Mouse (Mus musculus): ENCODE data around the gene Lamtor2. TPM values are rescaled to one million over a fixed set of nuclear protein-coding genes. Genes with fewer than 3 reads are reported as not detected.
A peak's percentile ranks its signal among the peaks of the same experiment; 100 is the strongest.
"Not testable (repeated sequence)": the region's sequence is repeated elsewhere in the genome, so short reads cannot be mapped to it uniquely, and the experiment has no call there.

The Lamtor2 gene
- total and polyA plus RNA-seq, 3 experiments, result 125 to 188 TPM; not detected in 1

DNA sequence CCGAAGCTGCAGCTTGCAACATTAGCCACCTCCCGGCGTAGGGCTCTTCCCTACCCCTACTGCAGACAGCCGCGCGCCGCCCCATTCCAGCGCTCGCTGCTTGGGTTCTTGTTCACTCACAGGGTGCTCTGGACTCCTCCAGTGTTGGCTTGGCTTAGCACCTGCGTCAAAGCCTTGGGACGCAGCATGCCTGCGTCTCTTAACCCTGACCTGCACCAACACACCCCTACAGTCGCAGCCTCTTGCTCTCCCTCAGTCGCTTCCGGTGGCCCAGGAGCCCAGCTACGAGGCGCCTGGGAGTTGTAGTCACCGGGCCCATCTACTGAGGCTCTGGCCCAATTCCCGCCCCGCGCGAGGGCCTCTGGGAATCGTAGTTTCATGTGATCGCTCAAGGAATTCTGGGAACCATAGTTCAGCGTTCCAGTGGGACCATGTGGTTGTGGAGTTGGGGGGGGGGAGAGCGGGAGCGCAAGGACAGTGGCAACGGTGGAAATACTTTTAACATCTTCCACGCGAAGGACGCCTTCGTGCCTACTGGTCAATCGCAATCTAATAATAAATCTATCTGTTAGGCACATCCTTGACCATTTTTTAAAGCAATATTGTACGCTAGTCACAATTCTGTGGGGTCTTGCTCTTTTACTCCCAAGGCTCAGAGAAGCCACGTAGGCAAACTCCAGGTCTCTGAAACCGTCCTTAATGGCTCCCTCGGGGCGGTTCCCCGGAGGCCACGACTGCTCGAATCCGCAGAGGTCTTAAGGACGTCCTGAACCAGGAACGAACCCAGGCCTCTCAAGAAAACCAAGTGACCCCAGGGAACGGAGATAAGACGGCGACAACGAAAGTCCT, at the start of gene Lamtor2 (continued):
- TF ChIP-seq HCFC1 (IDR thresholded peaks at IDR 0.05; ENCODE audit: low read depth, low read length) (peak; percentile 99), ZC3H11A (IDR thresholded peaks at IDR 0.05; ENCODE audit: low read depth, low read length) (no peak), CTCF (IDR thresholded peaks at IDR 0.05 in 2 of 3, conservative IDR thresholded peaks at IDR 0.05 in 1 of 3; ENCODE audit: control insufficient read depth in 1 of 3, insufficient read depth in 1 of 3, low read depth in 2 of 3, low read length in 3 of 3, poor library complexity in 1 of 3, severe bottlenecking in 1 of 3) (no peak), MAZ (IDR thresholded peaks at IDR 0.05; ENCODE audit: low read depth, low read length) (peak; percentile 98), ELF1 (IDR thresholded peaks at IDR 0.05; ENCODE audit: low read depth, low read length) (peak; percentile 96)

DNA sequence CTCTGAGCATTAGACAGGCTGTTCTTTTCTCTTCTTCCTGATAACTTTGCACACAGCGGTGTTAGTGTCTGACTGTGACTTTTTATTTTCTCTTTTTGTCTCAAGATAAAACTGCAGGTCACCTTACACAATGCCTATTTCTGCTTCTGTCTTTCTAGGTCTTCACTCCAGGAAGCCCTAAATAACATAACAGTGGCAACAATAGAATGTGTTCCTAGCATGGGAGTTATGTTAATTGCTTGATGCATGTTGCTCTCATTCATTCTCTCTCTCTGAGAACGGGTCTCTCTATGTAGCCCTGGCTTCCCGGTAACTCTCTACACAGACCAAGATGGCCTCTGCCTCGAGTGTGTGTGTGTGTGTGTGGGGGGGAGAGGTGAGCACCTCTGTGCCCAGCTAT, 49.6 kb upstream of the Lamtor2 start:
- H3K9ac ChIP-seq (ENCODE audit: control insufficient read depth, low read depth, low read length, poor library complexity, severe bottlenecking), result no peak overlapping the region
- H3K4me3 ChIP-seq (ENCODE audit: control insufficient read depth in 1 of 2, insufficient read depth in 1 of 2, low read depth in 2 of 2, low read length in 2 of 2), result no peak overlapping the region
- TF ChIP-seq BHLHE40 (IDR thresholded peaks at IDR 0.05; ENCODE audit: borderline replicate concordance, low read depth, low read length) (no peak), ZC3H11A (IDR thresholded peaks at IDR 0.05; ENCODE audit: low read depth, low read length) (no peak), RCOR1 (IDR thresholded peaks at IDR 0.05; ENCODE audit: low read depth, low read length) (no peak), TCF12 (IDR thresholded peaks at IDR 0.05; ENCODE audit: low read depth, low read length) (no peak), KAT2A (conservative IDR thresholded peaks at IDR 0.05; ENCODE audit: low read depth, low read length) (no peak), ZKSCAN1 (IDR thresholded peaks at IDR 0.05; ENCODE audit: low read depth, low read length) (no peak), MAFK (IDR thresholded peaks at IDR 0.05; ENCODE audit: borderline replicate concordance, low read depth, low read length) (no peak)
- no peaks in the 10 kb centered on the region for H3K9me3 ChIP-seq (replicated peaks; ENCODE audit: insufficient read depth, low read length)
- H3K36me3 ChIP-seq (ENCODE audit: control insufficient read depth in 1 of 2, insufficient read depth in 2 of 2, low read length in 2 of 2), result peaks cover 0 to 7% of the 10 kb centered on the region in 2 experiments; a peak in 2 of 4 replicates
- H3K4me1 ChIP-seq (ENCODE audit: control insufficient read depth in 1 of 2, insufficient read depth in 2 of 2, low read length in 2 of 2), result peaks cover 2 to 12% of the 10 kb centered on the region in 2 experiments; a peak in 3 of 4 replicates
- no peak for DNase-seq (ENCODE audit: low read depth, low spot score)
- H3K27me3 ChIP-seq (ENCODE audit: control insufficient read depth in 1 of 2, insufficient read depth in 2 of 2, low read length in 2 of 2), result no peaks in the 10 kb centered on the region
- no peaks in the 10 kb centered on the region for H3K79me2 ChIP-seq (ENCODE audit: control insufficient read depth, insufficient read depth, low read length, poor library complexity)
- H3K27ac ChIP-seq (ENCODE audit: control insufficient read depth, low read depth, low read length), result no peak overlapping the region

DNA sequence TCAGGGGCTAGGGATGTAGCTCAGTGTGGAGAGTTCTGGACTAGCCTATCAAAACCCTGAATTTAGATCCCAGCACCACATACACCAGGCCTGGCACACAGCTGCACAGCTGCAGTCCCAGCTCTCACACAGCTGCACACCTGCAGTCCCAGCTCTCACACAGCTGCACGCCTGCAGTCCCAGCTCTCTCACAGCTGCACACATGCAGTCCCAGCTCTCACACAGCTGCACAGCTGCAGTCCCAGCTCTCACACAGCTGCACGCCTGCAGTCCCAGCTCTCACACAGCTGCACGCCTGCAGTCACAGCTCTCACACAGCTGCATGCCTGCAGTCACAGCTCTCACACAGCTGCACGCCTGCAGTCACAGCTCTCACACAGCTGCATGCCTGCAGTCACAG, 43.7 kb upstream of the Lamtor2 start:
- not testable (repeated sequence) for H3K4me3 ChIP-seq (ENCODE audit: control insufficient read depth in 1 of 2, insufficient read depth in 1 of 2, low read depth in 2 of 2, low read length in 2 of 2); H3K27ac ChIP-seq (ENCODE audit: control insufficient read depth, low read depth, low read length); H3K9ac ChIP-seq (ENCODE audit: control insufficient read depth, low read depth, low read length, poor library complexity, severe bottlenecking); H3K36me3 ChIP-seq (ENCODE audit: control insufficient read depth in 1 of 2, insufficient read depth in 2 of 2, low read length in 2 of 2); DNase-seq (ENCODE audit: low read depth, low spot score); H3K9me3 ChIP-seq (replicated peaks; ENCODE audit: insufficient read depth, low read length); H3K27me3 ChIP-seq (ENCODE audit: control insufficient read depth in 1 of 2, insufficient read depth in 2 of 2, low read length in 2 of 2); H3K79me2 ChIP-seq (ENCODE audit: control insufficient read depth, insufficient read depth, low read length, poor library complexity)
- peaks cover 0 to 19% of the 10 kb centered on the region in 2 experiments; a peak in 2 of 4 replicates for H3K4me1 ChIP-seq (ENCODE audit: control insufficient read depth in 1 of 2, insufficient read depth in 2 of 2, low read length in 2 of 2)

All from MEL (cell line).